Mouse (Mus musculus) stomach, postnatal 0 days (tissue): ENCODE data around the gene Ywhah. TPM values are rescaled to one million over a fixed set of nuclear protein-coding genes. Genes with fewer than 3 reads are reported as not detected.
A peak's percentile ranks its signal among the peaks of the same experiment; 100 is the strongest.

Experiments
- ATAC-seq: fragments of 200-750 bp; cut with Nextera tagmentation; 2 replicates; pipeline ENCODE4 v1.8.0; 2017; ENCODE audit not compliant: low FRiP score, low TSS enrichment
- DNase-seq: peaks from one replicate; pipeline ENCODE4 v3.0.0-alpha.2; 2016; ENCODE audit warnings: low spot score
- H3K27ac ChIP-seq: fragments of 300-500 bp; sonication (generic); replicated peaks from 2 replicates; pipeline ENCODE4 v1.5.1; 2014; ENCODE audit warnings: mild to moderate bottlenecking, control low read depth
- H3K27me3 ChIP-seq: fragments of 300-500 bp; sonication (generic); 2 replicates; pipeline ENCODE4 v1.6.1; 2014; ENCODE audit warnings: low read length; ENCODE audit not compliant: control insufficient read depth, insufficient read depth
- H3K36me3 ChIP-seq: fragments of 300-500 bp; sonication (generic); 2 replicates; pipeline ENCODE4 v1.6.1; 2014; ENCODE audit warnings: low read length, mixed read lengths; ENCODE audit not compliant: control insufficient read depth, insufficient read depth
- H3K4me1 ChIP-seq: fragments of 300-500 bp; sonication (generic); replicated peaks from 2 replicates; pipeline ENCODE4 v1.6.1; 2014; ENCODE audit warnings: antibody characterized with exemption; ENCODE audit not compliant: control insufficient read depth, insufficient read depth
- H3K4me2 ChIP-seq: fragments of 300-500 bp; sonication (generic); replicated peaks from 2 replicates; pipeline ENCODE4 v1.6.1; 2014; ENCODE audit warnings: low read depth, mild to moderate bottlenecking, control low read depth, moderate library complexity
- H3K4me3 ChIP-seq: fragments of 300-500 bp; sonication (generic); 2 replicates; pipeline ENCODE4 v1.5.1; 2014; ENCODE audit warnings: low read depth, low read length, control low read depth
- H3K9ac ChIP-seq: fragments of 300-500 bp; sonication (generic); 2 replicates; pipeline ENCODE4 v1.6.1; 2014; ENCODE audit warnings: mild to moderate bottlenecking, low read length, control low read depth, mixed read lengths
- H3K9me3 ChIP-seq: fragments of 300-500 bp; sonication (generic); 2 replicates; pipeline ENCODE4 v1.6.1; 2016; ENCODE audit warnings: low read length; ENCODE audit not compliant: control insufficient read depth
- CTCF ChIP-seq: IDR thresholded peaks from 2 replicates; pipeline ENCODE4 v1.5.1; 2016; ENCODE audit warnings: antibody characterized with exemption, low read depth, mild to moderate bottlenecking, moderate library complexity
- EP300 ChIP-seq: optimal IDR thresholded peaks from 2 replicates; pipeline ENCODE3; 2016; ENCODE audit warnings: antibody characterized with exemption
- WGBS: fragments of 180-500 bp; shearing (Covaris S2); extraction: QIAGEN DNeasy Blood & Tissue Kit; methylation state at CpG from one replicate; pipeline ENCODE4 v1.1.7; 2014; 5-methylcytosine and 5-hydroxymethylcytosine counted together
- polyA plus RNA-seq: library from polyadenylated mRNA; unstranded; fragments of >200 nt; fragmentation: Nextera tagmentation; extraction: Ambion mirVana; gene quantifications from 2 replicates; pipeline ENCODE4 v1.2.1, GENCODE M21; 2015

Ywhah gene
- polyA plus RNA-seq, 1 experiment from 2014 or later, result 219 TPM

- WGBS, result 42% methylated on average over 5 of the region's 5 CpGs
- ATAC-seq (no peak), DNase-seq (no peak)
- no peak overlapping the region for H3K27ac ChIP-seq
- no peaks in the 10 kb centered on the region for H3K27me3 ChIP-seq
- H3K4me3 ChIP-seq, result no peak overlapping the region
- H3K4me1 ChIP-seq, result 0 out of 2 replicates have a peak, but pooled peaks cover 2% of the 10 kb centered on the region
- H3K9ac ChIP-seq, result no peak overlapping the region
- no peaks in the 10 kb centered on the region for H3K36me3 ChIP-seq
- no peak overlapping the region for H3K4me2 ChIP-seq
- TF ChIP-seq EP300 (no peak), CTCF (no peak)
- no peaks in the 10 kb centered on the region for H3K9me3 ChIP-seq
Observed at GRCm38 (mm10) chr5:33015579-33015978, 3.0 kb upstream of the Ywhah start.

GRCm38 (mm10) chr5:33018189-33018560 is 441 bp upstream of the Ywhah start:
- H3K9me3 ChIP-seq, result no peaks in the 10 kb centered on the region
- no peaks in the 10 kb centered on the region for H3K27me3 ChIP-seq
- peak overlapping the region; percentile 73 for H3K4me3 ChIP-seq
- peak overlapping the region; percentile 76 for H3K9ac ChIP-seq
- WGBS, result 4% methylated on average over 15 of the region's 15 CpGs
- 0 out of 2 replicates have a peak, but pooled peaks cover 2% of the 10 kb centered on the region for H3K4me1 ChIP-seq
- TF ChIP-seq CTCF (no peak), EP300 (no peak)
- ATAC-seq (no peak; the same call in 1 of the 2 replicates), DNase-seq (no peak)
- no peaks in the 10 kb centered on the region for H3K36me3 ChIP-seq
- H3K27ac ChIP-seq, result peak overlapping the region; percentile 98
- H3K4me2 ChIP-seq, result peak overlapping the region; percentile 89

- peak overlapping the region; percentile 73 for H3K4me3 ChIP-seq
- H3K36me3 ChIP-seq, result no peaks in the 10 kb centered on the region
- peak; percentile 30 for DNase-seq
- under 1% methylated on average over 12 of the region's 12 CpGs for WGBS
- H3K27me3 ChIP-seq, result no peaks in the 10 kb centered on the region
- ATAC-seq, result no peak
- peak overlapping the region; percentile 98 for H3K27ac ChIP-seq
- TF ChIP-seq CTCF (no peak), EP300 (no peak)
- H3K9me3 ChIP-seq, result no peaks in the 10 kb centered on the region
- peak overlapping the region; percentile 88 for H3K9ac ChIP-seq
- H3K4me1 ChIP-seq, result 0 out of 2 replicates have a peak, but pooled peaks cover 4% of the 10 kb centered on the region
- H3K4me2 ChIP-seq, result peak overlapping the region; percentile 89
Observed at GRCm38 (mm10) chr5:33019426-33019821, 808 bp downstream of the Ywhah start.

- DNase-seq, result no peak
- 69% methylated on average over 2 of the region's 2 CpGs for WGBS
Observed at GRCm38 (mm10) chr5:33021622-33022021, 3.0 kb downstream of the Ywhah start.

GRCm38 (mm10) chr5:33023337-33023736 is 4.7 kb downstream of the Ywhah start:
- 85% methylated on average over 4 of the region's 4 CpGs for WGBS
- Histone ChIP-seq H3K27ac (no peak overlapping the region), H3K4me1 (0 out of 2 replicates have a peak, but pooled peaks cover 2% of the 10 kb centered on the region), H3K4me2 (no peak overlapping the region), H3K9ac (no peak overlapping the region), H3K27me3 (no peaks in the 10 kb centered on the region), H3K4me3 (no peak overlapping the region), H3K9me3 (no peaks in the 10 kb centered on the region), H3K36me3 (no peaks in the 10 kb centered on the region; the same call in 1 of the 2 replicates)
- DNase-seq, result no peak
- ATAC-seq, result no peak
- TF ChIP-seq EP300, result no peak
- TF ChIP-seq CTCF, result no peak

More at GRCm38 (mm10) chr5:33021622-33022021, 3.0 kb downstream of the Ywhah start:
- 0 out of 2 replicates have a peak, but pooled peaks cover 4% of the 10 kb centered on the region for H3K4me1 ChIP-seq
- TF ChIP-seq EP300, result no peak
- TF ChIP-seq CTCF, result peak; percentile 73
- H3K9me3 ChIP-seq, result no peaks in the 10 kb centered on the region
- no peak overlapping the region for H3K4me2 ChIP-seq
- ATAC-seq, result no peak
- H3K4me3 ChIP-seq, result no peak overlapping the region
- H3K27me3 ChIP-seq, result no peaks in the 10 kb centered on the region
- no peak overlapping the region for H3K27ac ChIP-seq
- no peaks in the 10 kb centered on the region; the same call in 1 of the 2 replicates for H3K36me3 ChIP-seq
- H3K9ac ChIP-seq, result no peak overlapping the region

- no peaks in the 10 kb centered on the region for H3K9me3 ChIP-seq
- no peaks in the 10 kb centered on the region; the same call in 1 of the 2 replicates for H3K36me3 ChIP-seq
- TF ChIP-seq CTCF (no peak), EP300 (no peak)
- H3K9ac ChIP-seq, result no peak overlapping the region
- no peak overlapping the region for H3K4me3 ChIP-seq
- H3K27me3 ChIP-seq, result no peaks in the 10 kb centered on the region
- ATAC-seq (no peak; the same call in 1 of the 2 replicates), DNase-seq (no peak)
- WGBS, result 35% methylated on average over 5 of the region's 5 CpGs
- 0 out of 2 replicates have a peak, but pooled peaks cover 2% of the 10 kb centered on the region for H3K4me1 ChIP-seq
- no peak overlapping the region for H3K27ac ChIP-seq
- H3K4me2 ChIP-seq, result no peak overlapping the region
Observed at GRCm38 (mm10) chr5:33024474-33024873, 5.9 kb downstream of the Ywhah start.
